Mouse (Mus musculus) heart, adult 2 months (tissue): Measurements from ENCODE around the gene Lyplal1.

Experiments used
- CTCF ChIP-seq: fragments of 200-600 bp; IDR thresholded peaks from 2 replicates; pipeline ENCODE4 v1.8.1; 2022; ENCODE audit warnings: antibody characterized with exemption, mild to moderate bottlenecking, moderate library complexity
- EP300 ChIP-seq: fragments of 200-500 bp; IDR thresholded peaks from 2 replicates; pipeline ENCODE4 v1.6.1; 2011; ENCODE audit warnings: low read depth, low read length, control low read depth; ENCODE audit not compliant: insufficient read depth
- POLR2A ChIP-seq: fragments of 200-500 bp; IDR thresholded peaks from 2 replicates; pipeline ENCODE4 v1.6.1; 2011; ENCODE audit warnings: mild to moderate bottlenecking, low read depth, low read length, control low read depth; ENCODE audit not compliant: insufficient read depth

DNA sequence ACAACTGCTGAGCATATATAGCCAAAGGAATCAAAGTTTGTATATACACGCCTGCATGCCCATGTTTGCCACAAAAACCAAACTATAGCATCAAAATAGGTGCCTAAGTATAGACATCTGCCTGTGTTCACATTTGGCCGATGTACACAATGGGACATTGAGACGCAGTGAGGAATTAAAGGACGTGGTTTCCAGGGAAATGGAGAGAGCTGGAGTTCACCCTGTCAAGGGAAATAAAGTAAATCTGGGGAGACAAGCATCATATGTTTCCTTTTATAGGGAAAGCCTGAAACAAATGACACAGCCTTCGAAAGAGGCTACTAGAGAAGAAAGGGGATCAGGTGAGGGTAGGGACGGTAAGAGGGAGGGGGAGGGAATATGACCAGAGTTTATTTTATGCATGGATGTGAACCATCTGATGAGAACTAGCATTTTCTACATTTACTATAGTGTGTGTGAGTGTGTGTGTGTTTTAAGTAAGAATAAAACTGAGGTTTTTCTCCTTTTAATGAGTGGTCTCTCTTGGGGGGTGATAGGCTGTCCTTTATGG, 9.3 kb upstream of the Lyplal1 start:
- no peak for TF ChIP-seq POLR2A
- TF ChIP-seq CTCF = no peak
- TF ChIP-seq EP300 = no peak
